Mouse (Mus musculus) activated CD4-positive, CD25-positive, alpha-beta regulatory T cell, adult 4 months (primary cell): Measurements from ENCODE around the gene Vcpkmt. TPM values are rescaled to one million over a fixed set of nuclear protein-coding genes. Genes with fewer than 3 reads are reported as not detected.
"Not testable (repeated sequence)": the region's sequence is repeated elsewhere in the genome, so short reads cannot be mapped to it uniquely, and the experiment has no call there.

Experiments
- ATAC-seq: one replicate; pipeline ENCODE4 v1.8.0; 2017
- polyA plus RNA-seq, 2 experiments: library from polyadenylated mRNA; unstranded; fragments of 100-300 nt; shearing (Covaris generic); gene quantifications; one replicate each; pipeline ENCODE4 v1.2.1; 2017

Gene Vcpkmt
- 10 to 100 TPM; 14.1 to 19.5 TPM for polyA plus RNA-seq

DNA sequence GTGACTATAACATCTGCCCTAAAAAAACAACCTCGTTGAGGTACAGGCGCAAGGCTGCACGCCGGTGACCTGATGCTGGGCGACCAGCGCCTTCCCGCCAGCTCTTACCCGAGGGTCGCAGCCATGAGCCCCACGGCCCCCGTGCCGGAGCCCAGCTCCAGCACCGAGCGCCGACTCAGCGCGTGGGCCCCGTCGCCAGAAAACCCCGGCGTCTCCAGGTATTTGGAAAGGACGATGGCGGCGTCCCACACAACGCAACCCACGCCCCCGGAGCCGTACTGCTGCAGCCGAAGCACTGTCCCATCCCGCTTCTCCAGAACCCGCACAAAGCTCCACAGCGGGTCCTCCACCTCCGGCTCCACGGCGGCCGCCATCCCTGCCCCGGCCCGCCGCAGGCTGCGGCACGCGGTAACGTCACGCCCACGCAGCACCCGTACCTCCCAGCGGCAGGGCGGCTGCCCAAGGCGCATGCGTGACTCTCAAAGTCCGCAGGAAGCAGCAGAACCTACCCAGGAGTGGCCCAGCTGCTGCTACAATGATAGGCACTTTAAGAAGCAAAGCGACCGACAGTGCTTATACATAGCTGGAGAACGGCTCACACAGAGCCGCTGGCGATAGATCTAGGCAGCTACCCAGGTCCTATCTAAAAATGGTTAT, at the start of gene Vcpkmt:
Vcpkmt (minus strand) TSS at position 416 of the 657 bp plus-strand sequence.
- ATAC-seq = peak; percentile 93

DNA sequence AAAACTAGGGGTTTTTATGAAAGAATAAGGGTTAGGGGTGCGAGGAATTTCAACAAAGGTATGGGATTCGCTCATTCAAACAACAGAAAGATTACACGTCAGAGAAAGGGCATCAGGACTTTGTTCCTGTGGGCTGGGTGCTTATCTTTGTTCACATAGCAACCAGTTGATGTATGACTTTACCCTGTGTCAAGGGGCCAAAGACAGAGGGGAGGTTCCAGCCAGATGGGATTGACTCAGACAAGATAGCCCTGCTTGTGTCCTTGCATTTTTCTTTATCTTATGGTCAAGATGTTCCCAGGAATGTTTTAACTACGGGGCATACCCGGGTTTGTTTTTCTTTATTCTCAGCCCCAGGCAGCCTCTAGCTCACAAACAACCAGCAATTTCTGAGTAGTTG, 35.8 kb upstream of the Vcpkmt start:
- ATAC-seq = not testable (repeated sequence)

DNA sequence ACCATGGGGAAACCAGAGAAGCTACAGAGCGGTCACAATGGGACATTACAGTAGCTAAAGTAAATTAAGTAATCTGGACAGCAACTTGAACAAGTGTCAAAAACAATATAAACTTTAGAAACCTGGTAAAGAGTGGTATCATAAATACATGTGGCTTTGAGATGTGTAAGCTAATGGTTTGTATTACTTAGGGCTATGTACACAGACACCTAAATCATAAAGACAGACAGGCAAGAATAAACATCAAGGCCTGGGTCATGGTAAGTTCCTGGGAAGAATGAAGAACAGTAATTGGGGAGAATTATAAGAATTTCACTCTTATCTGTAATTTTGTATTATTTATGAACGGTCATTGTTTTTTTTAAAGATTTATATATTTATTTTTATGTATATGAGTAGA, 21.5 kb upstream of the Vcpkmt start:
- no peak for ATAC-seq

DNA sequence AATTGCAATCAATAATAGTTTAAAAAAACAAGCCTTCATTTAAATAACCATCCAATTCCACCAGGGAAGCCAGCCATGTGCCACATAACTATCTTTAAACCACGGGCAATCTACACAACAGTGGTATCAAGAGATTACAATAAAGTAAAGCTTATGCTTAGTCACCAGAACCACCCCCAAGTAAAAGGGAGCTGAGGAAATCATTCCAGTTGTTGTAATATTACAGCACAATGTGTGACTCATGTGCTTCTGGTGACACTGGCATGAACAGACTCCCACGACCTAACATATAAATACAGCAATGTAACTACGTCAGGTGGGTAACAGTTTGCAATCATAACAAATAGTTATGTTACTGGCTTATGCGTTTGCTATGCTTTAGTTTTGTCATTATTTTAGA, 14.6 kb upstream of the Vcpkmt start:
- no peak for ATAC-seq

DNA sequence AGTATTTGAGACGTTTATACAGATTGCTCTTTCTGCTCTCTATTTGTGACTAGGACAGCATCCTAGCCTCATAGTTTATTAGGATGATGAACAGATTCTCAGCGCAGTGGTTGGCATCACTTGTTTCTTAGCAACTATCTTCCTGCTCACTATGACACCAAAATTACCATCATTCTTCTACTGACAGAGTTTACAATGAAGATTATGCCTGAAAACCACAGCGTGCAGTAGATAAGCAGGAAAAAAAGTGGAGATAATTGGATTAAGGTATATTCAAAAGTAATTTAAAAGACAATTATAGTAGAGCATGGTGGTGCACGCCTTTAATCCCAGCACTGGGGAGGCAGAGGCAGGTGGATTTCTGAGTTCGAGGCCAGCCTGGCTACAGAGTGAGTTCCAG, 10.3 kb upstream of the Vcpkmt start:
- ATAC-seq = no peak

DNA sequence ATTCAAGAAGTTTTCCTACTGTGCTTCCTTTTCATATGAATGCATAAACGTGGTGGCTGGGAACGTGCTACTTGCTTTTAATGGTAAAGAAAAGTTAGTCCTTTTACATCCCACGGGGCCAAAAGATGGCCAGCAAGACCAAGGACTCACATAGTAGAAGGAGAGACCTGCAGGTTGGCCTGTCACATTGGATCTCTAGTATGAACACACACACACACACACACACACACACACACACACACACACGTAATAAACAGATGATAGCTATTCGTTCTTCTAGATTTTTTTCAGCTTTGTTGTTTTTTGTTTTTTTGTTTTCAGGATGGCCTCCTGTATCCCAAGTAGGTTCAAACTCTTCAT, 422 bp upstream of the Vcpkmt start:
- ATAC-seq = no peak

DNA sequence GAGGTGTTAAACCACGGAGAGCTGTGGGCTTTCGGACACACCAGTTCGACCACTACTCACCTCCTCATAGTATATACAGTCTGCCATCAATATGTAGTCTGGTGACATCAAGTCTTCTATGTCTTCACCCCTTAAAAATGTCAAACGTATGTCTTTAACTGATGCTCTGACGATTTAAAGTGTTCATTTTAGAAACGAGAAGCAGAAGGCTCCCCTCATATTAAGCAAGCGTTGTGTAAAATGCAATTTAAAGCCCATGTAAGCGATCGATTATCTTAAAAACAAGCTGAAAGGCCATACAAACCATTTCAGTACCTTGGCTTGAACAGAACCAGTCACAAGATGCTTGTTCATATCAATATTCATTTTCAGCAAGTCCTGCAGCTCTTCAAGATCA, 614 bp downstream of the Vcpkmt start:
- ATAC-seq = no peak

DNA sequence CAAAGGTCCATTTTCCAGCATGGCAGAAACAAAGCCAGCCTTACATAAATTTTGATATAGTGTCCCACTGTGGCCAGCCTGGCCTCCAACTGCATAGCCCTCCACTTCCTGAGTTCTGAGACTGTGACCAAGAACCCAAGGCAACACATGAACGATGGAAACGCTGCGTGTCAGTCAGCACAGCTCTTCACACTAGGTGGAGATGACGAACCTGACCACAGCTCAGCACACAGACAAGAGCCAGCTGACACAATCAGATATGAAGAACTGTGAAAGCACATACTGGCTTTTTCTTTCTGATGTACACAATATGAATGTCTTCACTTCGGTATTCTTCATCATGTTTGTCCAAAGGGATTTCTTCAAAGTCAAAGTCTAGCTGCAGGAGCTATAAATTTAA, 3.2 kb downstream of the Vcpkmt start:
- ATAC-seq = no peak

DNA sequence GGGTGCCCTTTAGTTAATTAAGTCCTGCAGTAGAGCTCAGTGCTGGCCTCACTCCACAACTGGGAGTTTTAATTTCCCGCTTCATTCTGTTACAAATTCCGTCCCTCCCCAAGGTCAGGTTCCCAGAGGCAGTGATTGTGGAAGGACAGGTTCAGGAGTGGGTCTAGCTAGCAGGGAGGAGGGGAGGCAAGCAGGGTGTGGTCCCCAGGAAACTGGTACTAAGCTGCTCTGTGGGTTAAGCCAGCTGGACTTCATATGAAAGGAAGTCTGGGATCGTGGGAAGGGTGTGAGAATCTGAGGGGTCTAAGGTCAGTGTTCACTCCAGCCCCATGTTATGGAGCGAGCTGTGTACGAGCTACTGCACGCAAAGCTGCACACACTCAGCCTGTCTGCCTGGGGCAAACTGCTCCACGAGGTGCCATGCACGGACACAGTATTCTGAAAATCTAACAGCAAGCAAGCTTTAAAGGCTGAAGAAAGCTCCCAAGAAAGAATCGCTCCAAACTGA, 6.7 kb downstream of the Vcpkmt start:
- no peak for ATAC-seq

DNA sequence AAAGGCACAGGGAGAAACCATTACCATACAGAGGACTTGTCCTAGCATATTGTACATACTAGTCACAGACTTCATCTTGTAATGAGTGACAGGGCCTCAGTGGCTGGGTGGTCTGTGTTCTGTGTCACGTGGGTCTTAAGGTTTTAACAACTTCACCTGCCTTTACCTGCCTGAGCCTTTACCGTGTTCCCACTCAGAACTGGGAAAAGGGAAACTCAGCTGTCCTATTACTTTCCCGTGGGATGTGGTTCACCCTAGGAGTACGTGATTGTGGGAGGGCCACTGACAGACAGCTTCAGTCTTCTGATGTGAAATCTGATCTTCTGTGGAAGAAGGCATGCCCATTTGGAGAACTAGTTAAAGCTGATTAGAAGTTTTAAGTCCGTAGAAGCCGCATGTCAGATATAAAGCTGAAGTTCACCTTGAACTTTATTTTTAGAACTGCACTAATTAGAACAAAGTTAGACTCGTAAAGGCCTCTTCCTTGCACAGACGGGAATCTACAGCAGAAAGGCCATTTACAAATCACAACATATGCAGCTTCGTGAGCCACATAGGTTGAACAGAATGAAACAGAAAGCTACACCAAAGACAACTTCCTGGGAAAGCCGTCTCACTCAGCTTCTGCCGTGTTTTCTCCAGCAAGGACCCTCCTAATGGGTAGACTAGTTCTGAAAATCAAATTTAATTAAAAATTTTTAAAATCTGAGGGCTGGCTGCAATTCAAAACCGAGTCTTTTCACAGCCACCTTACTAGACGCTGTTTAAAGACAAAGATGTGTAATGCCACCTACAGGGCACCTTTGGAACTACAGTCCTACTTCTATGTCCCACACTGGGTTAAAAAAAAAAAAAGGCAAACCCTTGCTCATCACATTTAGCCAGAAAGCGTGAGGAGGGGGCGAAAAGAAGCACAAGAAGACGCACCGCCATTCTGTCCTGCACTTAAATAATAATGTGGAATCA, 8.6 kb downstream of the Vcpkmt start:
- peak; percentile 78 for ATAC-seq

DNA sequence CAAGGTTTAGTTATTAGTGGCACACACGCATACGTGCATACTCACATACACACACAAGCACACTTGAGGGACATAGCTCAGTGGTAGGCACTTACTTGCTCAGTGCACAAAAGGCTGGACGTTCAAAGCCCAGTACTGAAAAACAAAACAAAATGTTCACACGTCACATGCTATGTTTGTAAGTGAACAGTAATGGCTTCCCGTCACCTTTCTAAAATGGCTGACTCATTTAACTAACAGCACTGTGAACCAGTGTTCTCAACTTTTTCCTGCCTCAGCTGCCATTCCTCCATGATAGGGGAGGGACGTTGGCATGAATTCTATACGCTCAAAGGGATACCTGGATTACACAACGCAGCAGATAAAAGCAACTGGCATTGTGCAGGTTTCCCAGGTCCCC, 9.6 kb downstream of the Vcpkmt start:
- ATAC-seq = no peak

DNA sequence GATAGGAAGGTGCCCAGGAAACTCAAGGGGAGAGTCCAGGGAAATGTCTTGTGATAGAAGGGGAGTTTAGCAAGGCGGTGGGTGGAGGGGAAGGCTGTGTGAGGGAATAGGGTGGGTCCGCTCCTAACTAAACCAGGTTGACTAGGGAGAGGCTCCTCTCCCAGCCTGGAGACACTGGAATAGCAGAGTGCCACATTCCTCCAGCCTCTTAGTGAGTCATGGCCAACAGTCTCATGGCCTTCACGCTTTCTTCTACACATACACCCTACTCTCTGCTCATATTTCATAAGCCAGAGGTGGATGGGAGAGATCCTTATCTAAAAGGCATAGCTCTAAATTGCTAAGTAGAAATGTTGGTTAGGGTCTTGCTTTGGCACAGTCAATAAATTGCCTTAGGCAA, 12.9 kb downstream of the Vcpkmt start:
- ATAC-seq = no peak

DNA sequence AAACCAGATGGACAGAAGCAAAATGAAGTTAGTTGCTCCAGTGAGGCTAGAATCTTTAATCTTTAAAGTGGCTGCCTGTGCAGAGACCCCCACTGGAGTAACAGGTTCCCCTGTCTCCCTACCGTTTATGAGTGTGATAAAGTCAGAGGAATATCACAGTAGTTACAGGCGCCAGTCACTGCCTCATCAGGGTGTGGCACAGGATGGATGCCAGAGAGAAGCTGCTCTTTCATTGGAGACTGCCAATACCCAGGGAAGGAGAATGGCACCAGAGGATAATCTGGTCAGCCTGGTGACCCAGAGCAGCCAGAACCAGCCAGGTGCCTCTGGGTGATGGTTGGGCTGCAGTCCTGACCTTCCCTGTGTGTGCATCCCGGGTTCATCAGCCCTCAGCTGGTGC, 14.6 kb downstream of the Vcpkmt start:
- no peak for ATAC-seq

DNA sequence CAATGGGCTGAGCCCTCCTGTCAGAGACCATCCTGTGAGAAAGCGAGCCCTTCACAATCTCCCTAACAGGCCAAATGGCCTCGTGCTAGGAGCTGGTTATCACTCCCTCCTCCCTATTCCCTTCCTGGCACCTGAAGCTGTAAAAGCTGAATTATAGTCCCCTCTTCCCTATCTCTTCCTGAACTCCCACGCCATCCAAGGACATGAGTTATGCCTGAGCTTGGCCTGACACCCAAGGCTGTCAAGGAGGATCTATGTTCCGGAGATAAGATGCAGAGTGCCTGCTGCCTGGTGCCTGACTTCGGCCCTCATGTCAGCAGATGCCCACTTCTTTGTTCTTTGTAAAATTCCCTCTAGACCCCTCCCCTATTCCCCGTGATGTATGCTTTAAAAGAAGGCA, 21.8 kb downstream of the Vcpkmt start:
- ATAC-seq = not testable (repeated sequence)

DNA sequence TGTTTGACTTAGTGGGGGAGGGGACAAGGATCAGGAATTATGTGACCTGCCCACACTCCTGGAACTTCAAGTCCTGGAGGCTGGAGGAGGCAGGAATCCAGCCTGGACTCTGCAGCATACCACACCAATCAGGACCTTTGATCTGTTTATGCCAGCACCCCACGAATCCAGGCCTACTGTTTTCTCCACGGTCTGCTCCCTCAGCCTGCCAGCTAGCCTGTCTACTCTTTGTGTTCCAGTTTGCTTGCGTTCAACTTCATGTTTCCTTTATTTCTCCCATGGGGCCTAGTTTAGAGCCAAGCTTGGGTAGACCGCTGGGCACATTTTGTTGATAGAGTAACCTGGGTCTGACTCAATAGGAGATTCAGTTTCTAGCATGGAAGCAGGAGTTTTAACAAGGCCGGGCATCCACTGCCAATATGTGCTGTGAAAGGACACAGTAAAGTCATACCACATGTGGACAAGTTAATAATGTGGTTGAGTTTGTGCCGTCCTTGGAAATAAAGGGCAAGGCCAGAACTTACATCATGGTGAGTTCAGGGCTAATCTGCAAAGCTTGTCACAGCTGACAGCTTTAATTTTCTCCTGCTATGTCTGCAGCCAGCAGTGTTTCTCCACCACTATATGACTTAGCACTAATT, 26.5 kb downstream of the Vcpkmt start:
- no peak for ATAC-seq

DNA sequence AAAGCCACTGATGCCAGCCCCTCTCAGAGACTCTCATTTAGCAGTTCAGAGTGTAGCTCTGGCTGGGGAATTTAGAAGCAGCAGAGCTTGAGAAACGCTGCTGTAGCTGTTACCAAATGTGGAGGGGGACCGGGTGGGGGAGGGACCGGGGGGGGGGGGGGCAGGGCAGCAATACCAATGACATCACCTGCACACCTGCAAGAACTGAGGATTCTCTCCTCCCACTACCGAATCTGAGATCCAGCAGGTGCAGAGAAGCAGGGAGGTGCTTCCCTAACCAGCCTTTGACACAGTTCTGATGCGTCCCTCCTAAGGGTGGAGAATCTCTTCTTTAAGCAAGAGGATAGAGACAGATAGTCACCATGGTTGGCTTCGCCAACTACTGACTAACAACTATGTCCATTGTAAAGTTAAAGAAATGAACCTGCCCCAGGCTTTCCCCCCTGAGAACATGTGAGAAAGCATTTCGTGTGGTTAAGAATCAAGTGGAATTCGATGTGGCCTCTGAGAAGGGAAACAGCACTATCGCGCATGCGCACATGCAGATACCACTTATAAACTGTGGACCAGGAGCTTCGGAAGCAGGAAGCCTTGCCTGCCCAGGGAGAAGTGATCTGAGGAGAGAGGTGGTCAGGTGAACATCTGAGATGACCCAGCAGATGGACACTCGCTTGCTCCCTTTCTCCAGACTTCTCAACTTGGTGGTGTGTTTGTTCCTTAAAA, 37.2 kb downstream of the Vcpkmt start:
- no peak for ATAC-seq

DNA sequence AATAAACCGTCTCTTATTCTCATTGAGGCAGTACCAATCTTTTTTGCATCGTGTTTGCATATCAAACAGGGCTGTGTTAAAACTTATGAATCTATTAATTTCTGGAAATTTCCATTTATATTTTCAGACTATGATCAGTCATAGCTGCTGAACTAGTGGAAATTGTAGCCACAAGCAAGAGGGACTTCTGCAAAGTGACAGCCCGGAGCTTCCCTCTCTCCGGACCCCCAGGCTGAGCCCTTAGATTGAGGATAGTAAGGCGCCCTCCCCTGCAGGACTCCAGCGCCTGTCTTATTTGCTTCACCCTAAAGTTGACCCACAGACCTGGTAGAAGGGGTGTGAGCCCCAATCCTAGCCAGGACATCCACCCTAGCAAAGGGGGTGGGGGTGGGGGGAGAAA, 37.8 kb downstream of the Vcpkmt start:
- no peak for ATAC-seq

DNA sequence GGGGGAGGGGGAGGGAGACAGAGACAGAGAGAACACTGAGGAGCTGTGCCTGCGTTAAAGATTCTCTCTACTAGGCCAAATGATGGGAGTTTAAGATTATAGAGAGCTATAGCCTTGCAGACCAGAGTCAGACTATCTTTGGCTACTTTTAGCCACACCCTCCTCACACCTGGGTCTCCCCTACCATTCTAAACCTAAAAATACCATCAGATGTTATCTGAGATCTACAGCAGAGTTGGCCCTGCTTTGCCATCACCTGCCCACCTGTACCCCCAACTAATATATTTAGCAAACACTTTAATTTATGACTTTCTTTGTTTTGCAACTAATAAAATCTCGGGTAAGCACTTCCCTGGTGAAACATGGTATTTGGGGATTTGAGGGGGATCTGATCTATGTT, 38.3 kb downstream of the Vcpkmt start:
- ATAC-seq = no peak

DNA sequence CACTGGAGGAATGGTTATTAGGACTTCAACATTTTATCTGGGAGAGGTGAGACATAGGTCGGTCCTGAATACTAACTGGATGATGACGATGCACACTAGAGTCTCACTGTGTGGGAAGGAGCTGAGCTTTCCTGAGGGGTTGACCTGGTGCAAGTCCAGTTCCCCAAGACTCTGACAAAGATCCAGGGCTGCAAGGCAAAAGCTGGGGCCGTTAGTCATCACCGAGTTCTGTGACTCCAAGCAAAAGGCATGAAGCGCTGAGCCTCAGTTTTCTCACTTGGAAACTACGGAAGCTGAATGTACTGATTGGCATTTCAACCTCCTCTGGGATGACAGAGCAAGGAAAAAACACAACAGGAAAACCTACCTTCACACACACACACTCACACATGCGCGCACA, 40.5 kb downstream of the Vcpkmt start:
- ATAC-seq = no peak

DNA sequence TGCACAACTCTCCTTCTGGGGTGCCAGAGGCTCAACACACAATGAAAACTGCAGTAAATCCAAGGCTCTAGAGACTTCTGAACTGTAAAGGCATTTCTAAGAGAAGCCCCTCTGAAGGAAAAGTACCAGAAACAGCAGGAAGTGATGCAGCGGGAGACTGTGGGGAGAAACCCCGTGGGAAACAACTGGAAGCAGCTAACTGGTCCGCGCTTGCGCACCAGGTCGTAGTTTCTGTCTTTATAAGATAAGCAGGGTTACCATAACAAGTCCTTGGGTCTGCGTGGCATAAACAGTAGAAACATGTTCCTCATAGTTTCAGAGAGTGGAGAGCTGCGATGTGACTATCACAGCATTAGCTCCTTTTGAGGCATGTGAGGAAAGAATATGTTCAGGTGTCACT, 41.2 kb downstream of the Vcpkmt start:
- no peak for ATAC-seq

DNA sequence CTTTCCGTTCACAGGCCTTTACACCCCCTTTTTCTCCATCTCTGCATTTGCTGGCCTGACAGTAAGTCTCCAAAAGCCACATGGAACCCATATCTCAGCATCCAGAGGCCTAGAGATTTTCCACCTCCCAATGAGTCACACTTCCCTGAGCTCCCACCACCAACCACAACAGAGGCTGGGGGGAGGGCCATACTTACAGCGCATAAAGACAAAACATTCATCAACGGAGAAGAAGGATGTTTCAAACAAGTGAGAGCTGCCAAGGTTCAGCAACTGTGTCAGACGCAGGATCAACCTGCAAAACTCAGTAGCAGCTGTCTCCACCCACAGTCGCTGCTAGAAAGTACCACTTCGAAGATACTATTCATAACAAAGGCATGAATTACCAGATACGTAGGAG, 43.5 kb downstream of the Vcpkmt start:
- peak; percentile 65 for ATAC-seq

DNA sequence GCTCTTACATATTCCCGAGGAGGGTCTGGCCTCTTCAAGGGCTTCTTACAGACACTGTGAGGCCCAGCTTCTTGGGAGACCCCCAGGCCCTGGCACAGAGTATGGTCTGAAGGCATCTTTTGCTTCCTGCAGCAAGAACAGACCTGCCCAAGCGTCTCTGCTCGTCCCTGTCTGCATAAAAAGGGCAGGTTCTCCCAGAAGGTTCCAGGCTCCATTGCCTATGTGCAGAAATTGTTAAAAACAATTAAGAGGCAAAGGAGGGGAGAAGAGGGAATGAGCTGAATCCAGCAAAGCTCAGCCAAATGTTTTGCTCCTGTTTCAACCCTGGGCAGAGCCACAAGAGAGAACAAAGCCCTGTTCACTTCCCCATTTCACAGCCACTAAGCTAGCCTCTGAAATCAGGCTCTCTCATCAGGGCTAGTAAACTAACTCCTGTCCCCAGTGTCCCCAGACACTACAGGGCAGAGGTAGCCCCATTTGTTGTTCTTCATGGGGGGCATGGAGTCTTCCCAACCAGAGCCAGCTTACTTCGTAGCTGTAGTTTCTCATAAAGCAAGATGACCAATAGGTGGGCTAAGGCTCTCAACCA, 44.4 kb downstream of the Vcpkmt start:
- ATAC-seq = peak; percentile 5
